Mouse (Mus musculus): Measurements from ENCODE around the gene Ttc16. TPM values are rescaled to one million over a fixed set of nuclear protein-coding genes. Genes with fewer than 3 reads are reported as not detected.

Gene Ttc16
- polyA plus RNA-seq, 1 experiment from 2014 or later = 0.32 TPM

GRCm38 (mm10) chr2:32772626-32773279, 2.7 kb downstream of the Ttc16 start:
- peaks cover 55% of the 10 kb centered on the region for H3K4me1 ChIP-seq
- WGBS = 85% methylated on average over 8 of the region's 8 CpGs
- peaks cover 15% of the 10 kb centered on the region for H3K27me3 ChIP-seq (ENCODE audit: poor library complexity, severe bottlenecking)
- no peak overlapping the region for H3K4me3 ChIP-seq
- H3K36me3 ChIP-seq (replicated peaks) = no peaks in the 10 kb centered on the region
- no peak for DNase-seq (ENCODE audit: extremely low spot score, low spot score)
- H3K9me3 ChIP-seq = no peaks in the 10 kb centered on the region
- H3K27ac ChIP-seq = no peak overlapping the region

DNA sequence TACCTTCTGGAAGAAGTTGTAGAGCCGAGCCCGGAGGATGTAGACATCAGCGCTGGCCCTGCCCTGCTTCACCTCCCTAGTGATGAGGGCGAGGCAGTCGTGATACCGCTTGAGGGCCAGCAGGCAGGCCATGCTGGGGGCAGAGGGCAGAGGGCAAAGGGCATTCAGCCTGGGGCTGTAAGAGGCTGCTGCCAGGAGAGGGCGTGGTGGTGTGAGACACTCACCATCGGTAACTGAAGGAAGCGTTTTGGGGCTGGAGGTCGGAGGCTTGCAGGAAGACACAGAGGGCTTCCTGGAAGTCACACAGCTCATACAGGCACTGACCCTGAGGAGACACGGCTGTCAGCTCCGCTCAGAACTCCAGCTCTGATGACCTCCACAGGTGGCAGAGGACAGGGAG, 3.5 kb downstream of the Ttc16 start:
- peaks cover 62% of the 10 kb centered on the region for H3K4me1 ChIP-seq
- no peaks in the 10 kb centered on the region for H3K36me3 ChIP-seq (replicated peaks)
- H3K9me3 ChIP-seq = no peaks in the 10 kb centered on the region
- no peak overlapping the region for H3K27ac ChIP-seq
- no peak overlapping the region for H3K4me3 ChIP-seq
- 32% methylated on average over 12 of the region's 12 CpGs for WGBS
- DNase-seq (ENCODE audit: extremely low spot score, low spot score) = no peak
- H3K27me3 ChIP-seq (ENCODE audit: poor library complexity, severe bottlenecking) = peaks cover 9% of the 10 kb centered on the region

DNA sequence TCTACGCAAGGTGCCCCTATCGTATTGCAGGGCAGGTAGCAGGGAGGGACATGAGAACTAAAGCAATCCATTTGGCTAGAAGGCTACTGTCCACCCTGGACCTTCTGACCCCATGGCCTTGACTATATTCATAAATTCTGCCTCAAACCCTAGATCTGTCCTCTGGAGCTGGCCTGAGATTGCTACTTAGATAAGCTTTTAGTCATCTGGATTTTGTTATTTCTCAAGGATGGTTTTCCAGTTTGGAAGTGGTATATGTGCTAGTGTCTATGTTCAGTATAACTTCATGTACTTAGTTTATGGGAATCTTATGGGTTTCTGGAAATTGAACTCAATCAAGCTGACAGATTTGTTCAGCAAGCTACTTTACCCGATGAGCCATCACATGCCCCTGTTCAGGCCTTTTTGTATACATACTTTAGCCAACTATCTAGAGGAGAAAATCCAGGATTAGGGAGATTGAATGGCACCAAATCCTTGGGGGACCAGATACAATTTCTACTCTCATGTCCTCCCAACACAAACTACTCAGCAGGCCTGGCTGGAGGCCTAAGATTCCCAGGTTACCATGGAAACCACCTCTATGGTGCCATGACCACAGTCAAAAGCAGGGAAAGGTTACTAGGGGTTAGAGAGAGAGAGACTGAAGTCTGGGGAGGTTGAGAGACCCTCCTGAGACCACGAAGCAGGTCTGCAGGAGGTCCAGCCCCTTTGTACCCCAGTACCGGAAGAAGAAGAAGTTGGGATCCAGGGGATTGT, 5.9 kb downstream of the Ttc16 start:
- peaks cover 41% of the 10 kb centered on the region for H3K4me1 ChIP-seq
- H3K27ac ChIP-seq = peak overlapping the region; percentile 40; the same call in 1 of the 2 replicates
- WGBS = 71% methylated on average over 5 of the region's 5 CpGs
- DNase-seq (ENCODE audit: extremely low spot score, low spot score) = no peak
- no peaks in the 10 kb centered on the region for H3K36me3 ChIP-seq (replicated peaks)
- H3K9me3 ChIP-seq = no peaks in the 10 kb centered on the region
- no peaks in the 10 kb centered on the region for H3K27me3 ChIP-seq (ENCODE audit: poor library complexity, severe bottlenecking)
- H3K4me3 ChIP-seq = no peak overlapping the region

- Histone ChIP-seq H3K27ac (no peak overlapping the region), H3K4me1 (peaks cover 41% of the 10 kb centered on the region), H3K9me3 (no peaks in the 10 kb centered on the region), H3K27me3 (ENCODE audit: poor library complexity, severe bottlenecking) (no peaks in the 10 kb centered on the region), H3K4me3 (no peak overlapping the region), H3K36me3 (replicated peaks) (no peaks in the 10 kb centered on the region)
- no peak for DNase-seq (ENCODE audit: extremely low spot score, low spot score)
- WGBS = 55% methylated on average over 19 of the region's 19 CpGs
Measured at GRCm38 (mm10) chr2:32768661-32769285, 6.7 kb downstream of the Ttc16 start.

GRCm38 (mm10) chr2:32767241-32767640, 8.2 kb downstream of the Ttc16 start:
- no peak for DNase-seq (ENCODE audit: extremely low spot score, low spot score)
- no peaks in the 10 kb centered on the region for H3K9me3 ChIP-seq
- no peak overlapping the region for H3K4me3 ChIP-seq
- H3K27me3 ChIP-seq (ENCODE audit: poor library complexity, severe bottlenecking) = no peaks in the 10 kb centered on the region
- no peak overlapping the region for H3K27ac ChIP-seq
- H3K4me1 ChIP-seq = peaks cover 40% of the 10 kb centered on the region
- peaks cover 12% of the 10 kb centered on the region for H3K36me3 ChIP-seq (replicated peaks)
- 84% methylated on average over 12 of the region's 12 CpGs for WGBS

DNA sequence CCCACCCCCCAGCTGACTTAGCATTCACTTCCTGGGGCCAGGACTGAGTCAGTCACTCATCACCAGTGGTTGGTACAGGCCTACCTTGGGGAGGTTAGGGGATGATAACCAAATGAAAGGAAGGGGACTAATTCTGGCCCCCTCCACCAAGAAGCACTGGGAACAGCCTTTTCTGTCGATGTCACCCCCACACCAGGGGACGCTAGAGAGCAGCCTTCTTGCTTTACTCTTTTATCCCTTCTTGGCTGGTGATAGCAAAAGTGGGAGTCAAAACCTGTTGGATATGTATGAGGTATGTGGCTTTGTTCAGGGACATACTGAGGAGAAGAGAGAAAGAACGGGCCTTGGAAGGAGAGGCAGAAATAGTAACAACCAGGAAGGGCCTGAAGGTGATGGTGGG, 12.1 kb downstream of the Ttc16 start:
- peaks cover 15% of the 10 kb centered on the region for H3K4me1 ChIP-seq
- no peak overlapping the region for H3K27ac ChIP-seq
- no peaks in the 10 kb centered on the region for H3K27me3 ChIP-seq (ENCODE audit: poor library complexity, severe bottlenecking)
- DNase-seq (ENCODE audit: extremely low spot score, low spot score) = no peak
- H3K9me3 ChIP-seq = no peaks in the 10 kb centered on the region
- 84% methylated on average over 3 of the region's 3 CpGs for WGBS
- H3K4me3 ChIP-seq = no peak overlapping the region
- peaks cover 41% of the 10 kb centered on the region for H3K36me3 ChIP-seq (replicated peaks)

DNA sequence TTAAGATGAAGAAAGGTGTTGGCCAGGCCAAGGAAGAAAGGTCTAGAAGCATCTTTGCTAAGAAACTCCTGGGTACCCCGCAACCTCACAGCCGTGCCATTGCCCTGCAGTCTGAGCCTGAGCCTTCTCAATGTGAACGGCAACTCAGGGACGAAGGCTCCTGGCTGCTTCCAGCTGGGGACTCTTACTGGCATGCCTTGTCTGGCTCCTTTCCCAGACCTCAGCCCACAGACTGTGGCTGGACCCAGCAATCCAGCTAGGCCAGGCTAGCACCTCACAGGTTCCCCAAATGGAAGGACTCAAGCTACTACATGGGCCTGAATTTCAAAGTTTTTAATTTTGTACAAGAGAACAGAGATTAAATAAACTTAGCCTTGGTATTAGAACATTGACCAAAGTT, 13.6 kb downstream of the Ttc16 start:
- WGBS = 98% methylated on average over 4 of the region's 4 CpGs
- H3K36me3 ChIP-seq (replicated peaks) = peaks cover 41% of the 10 kb centered on the region
- peaks cover 18% of the 10 kb centered on the region for H3K4me1 ChIP-seq
- no peak for DNase-seq (ENCODE audit: extremely low spot score, low spot score)
- H3K27me3 ChIP-seq (ENCODE audit: poor library complexity, severe bottlenecking) = no peaks in the 10 kb centered on the region
- H3K9me3 ChIP-seq = no peaks in the 10 kb centered on the region
- H3K4me3 ChIP-seq = no peak overlapping the region
- H3K27ac ChIP-seq = no peak overlapping the region

GRCm38 (mm10) chr2:32761361-32761760, 14.1 kb downstream of the Ttc16 start:
- 86% methylated on average over 14 of the region's 14 CpGs for WGBS
- Histone ChIP-seq H3K27me3 (ENCODE audit: poor library complexity, severe bottlenecking) (no peaks in the 10 kb centered on the region), H3K9me3 (no peaks in the 10 kb centered on the region), H3K4me3 (no peak overlapping the region), H3K27ac (no peak overlapping the region), H3K4me1 (peaks cover 21% of the 10 kb centered on the region), H3K36me3 (replicated peaks) (peaks cover 41% of the 10 kb centered on the region)
- no peak for DNase-seq (ENCODE audit: extremely low spot score, low spot score)

GRCm38 (mm10) chr2:32759001-32759400, 16.4 kb downstream of the Ttc16 start:
- Histone ChIP-seq H3K36me3 (replicated peaks) (peaks cover 53% of the 10 kb centered on the region), H3K27ac (no peak overlapping the region), H3K4me1 (peaks cover 21% of the 10 kb centered on the region), H3K4me3 (no peak overlapping the region), H3K27me3 (ENCODE audit: poor library complexity, severe bottlenecking) (no peaks in the 10 kb centered on the region), H3K9me3 (no peaks in the 10 kb centered on the region)
- no peak for DNase-seq (ENCODE audit: extremely low spot score, low spot score)
- 92% methylated on average over 2 of the region's 2 CpGs for WGBS

DNA sequence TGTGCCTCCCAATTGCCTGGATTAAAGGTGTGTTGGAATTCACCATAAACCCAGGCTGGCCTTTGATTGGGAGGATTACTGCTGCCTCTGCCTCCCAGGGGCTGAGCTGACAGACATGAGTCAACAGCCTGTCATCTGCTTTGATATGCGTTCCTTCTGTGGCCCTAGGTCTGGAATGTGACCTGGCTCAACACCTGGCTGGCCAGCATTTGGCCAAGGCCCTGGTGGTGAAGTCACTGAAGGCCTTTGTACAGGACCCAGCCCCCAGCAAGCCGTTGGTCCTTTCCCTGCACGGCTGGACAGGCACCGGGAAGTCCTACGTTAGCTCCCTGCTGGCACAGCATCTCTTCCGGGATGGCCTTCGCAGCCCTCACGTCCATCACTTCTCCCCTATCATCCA, 16.9 kb downstream of the Ttc16 start:
- Histone ChIP-seq H3K27ac (no peak overlapping the region), H3K9me3 (no peaks in the 10 kb centered on the region), H3K36me3 (replicated peaks) (peaks cover 56% of the 10 kb centered on the region), H3K27me3 (ENCODE audit: poor library complexity, severe bottlenecking) (no peaks in the 10 kb centered on the region), H3K4me3 (no peak overlapping the region), H3K4me1 (peaks cover 21% of the 10 kb centered on the region)
- DNase-seq (ENCODE audit: extremely low spot score, low spot score) = no peak
- WGBS = 77% methylated on average over 8 of the region's 8 CpGs

DNA sequence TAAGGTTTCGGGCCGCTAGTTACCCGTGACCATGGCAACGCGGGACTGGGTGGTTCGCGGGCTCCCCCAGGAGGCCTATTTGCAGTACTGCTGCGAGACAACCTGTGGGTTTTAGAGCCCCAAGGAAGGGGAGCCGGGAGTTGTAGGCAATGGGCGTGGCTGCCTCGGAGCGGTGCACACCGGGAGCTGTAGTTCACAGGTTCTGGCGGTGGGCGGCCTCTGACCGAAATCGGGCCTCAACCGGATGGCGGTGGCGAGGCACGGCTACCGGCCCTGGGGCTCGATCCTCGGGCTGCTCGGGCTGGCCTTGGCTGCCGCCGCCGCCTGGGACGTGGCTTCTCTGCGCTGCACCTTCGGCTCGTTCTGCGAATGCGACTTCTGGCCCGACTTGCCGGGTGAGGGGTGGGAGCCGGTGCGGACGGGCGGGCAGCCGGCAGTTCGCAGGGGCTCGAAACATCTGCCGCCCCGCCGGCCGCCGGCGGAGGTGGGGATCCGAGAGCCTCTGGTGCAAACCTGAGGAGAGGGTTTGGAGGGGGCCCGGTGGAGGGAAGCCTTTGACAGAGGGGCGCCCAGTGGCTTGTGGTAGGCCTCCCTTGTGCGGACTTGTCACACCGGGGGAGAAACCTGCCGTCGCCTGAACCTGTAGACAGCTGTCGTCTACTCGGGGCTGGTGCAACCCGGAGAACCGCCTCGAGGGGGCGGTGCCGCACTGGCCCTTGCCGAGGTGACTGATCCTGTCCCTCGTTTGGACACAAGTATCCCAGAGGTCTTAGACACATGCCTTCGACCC, 18.2 kb downstream of the Ttc16 start, which contains the start of gene Tor2a:
Gene Tor2a, plus strand, starts transcription at position 179 of the 790 bp plus-strand sequence.
- peak; percentile 97 for DNase-seq (ENCODE audit: extremely low spot score, low spot score)
- peaks cover 57% of the 10 kb centered on the region for H3K36me3 ChIP-seq (replicated peaks)
- peaks cover 11% of the 10 kb centered on the region for H3K27me3 ChIP-seq (ENCODE audit: poor library complexity, severe bottlenecking)
- H3K4me1 ChIP-seq = peaks cover 24% of the 10 kb centered on the region
- H3K9me3 ChIP-seq = no peaks in the 10 kb centered on the region
- H3K4me3 ChIP-seq = peak within 1 kb of the TSS; percentile 62
- WGBS = under 1% methylated on average over 66 of the region's 66 CpGs
- H3K27ac ChIP-seq = peak within 1 kb of the TSS; percentile 91

DNA sequence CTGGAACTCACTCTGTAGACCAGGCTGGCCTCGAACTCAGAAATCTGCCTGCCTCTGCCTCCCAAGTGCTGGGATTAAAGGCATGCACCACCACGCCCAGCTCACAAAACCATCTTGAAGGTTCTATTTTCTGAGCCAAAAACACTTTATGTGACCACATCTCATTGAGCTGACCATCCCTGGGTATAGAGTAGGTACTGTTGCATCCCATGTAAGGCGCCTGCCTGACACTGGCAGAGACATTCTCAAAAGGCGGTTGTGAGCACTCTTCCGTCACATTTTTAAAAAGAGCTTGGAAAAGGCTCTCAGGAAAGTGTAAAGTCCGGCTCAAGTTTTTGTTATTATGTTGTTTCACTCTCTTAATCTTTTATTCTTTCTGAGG, 18.8 kb downstream of the Ttc16 start:
- Histone ChIP-seq H3K4me3 (peak overlapping the region; percentile 62), H3K27ac (no peak overlapping the region), H3K4me1 (peaks cover 30% of the 10 kb centered on the region), H3K27me3 (ENCODE audit: poor library complexity, severe bottlenecking) (peaks cover 17% of the 10 kb centered on the region), H3K36me3 (replicated peaks) (peaks cover 54% of the 10 kb centered on the region), H3K9me3 (no peaks in the 10 kb centered on the region)
- DNase-seq (ENCODE audit: extremely low spot score, low spot score) = no peak
- 36% methylated on average over 6 of the region's 6 CpGs for WGBS
